Mouse (Mus musculus) G1E (cell line): ENCODE measurements around the gene 4930568D16Rik. TPM values are rescaled to one million over a fixed set of nuclear protein-coding genes. Genes with fewer than 3 reads are reported as not detected.

Experiments used
- ATAC-seq: 2 replicates; pipeline ENCODE4 v1.8.0; 2016; ENCODE audit warnings: mild to moderate bottlenecking; ENCODE audit not compliant: insufficient number of reproducible peaks, poor library complexity, low FRiP score, severe bottlenecking; ENCODE audit errors: extremely low read depth
- DNase-seq: peaks from one replicate; pipeline ENCODE4 v3.0.0; 2012; ENCODE audit warnings: low spot score
- H3K27me3 ChIP-seq: 2 replicates; pipeline ENCODE4 v1.6.1; 2012; ENCODE audit warnings: mild to moderate bottlenecking, low read length, inconsistent platforms; ENCODE audit not compliant: insufficient read depth
- H3K36me3 ChIP-seq: replicated peaks from 2 replicates; pipeline ENCODE3; 2012; ENCODE audit warnings: mild to moderate bottlenecking, inconsistent platforms
- H3K4me1 ChIP-seq: 2 replicates; pipeline ENCODE4 v1.6.1; 2012; ENCODE audit warnings: low read depth, low read length, inconsistent platforms, mixed read lengths; ENCODE audit not compliant: insufficient read depth
- H3K4me3 ChIP-seq: 2 replicates; pipeline ENCODE4 v1.5.1; 2012; ENCODE audit warnings: low read depth, mild to moderate bottlenecking, inconsistent platforms, low read length, moderate library complexity, mixed read lengths
- H3K9me3 ChIP-seq: replicated peaks from 2 replicates; pipeline ENCODE4 v1.6.1; 2012; ENCODE audit warnings: inconsistent platforms
- CTCF ChIP-seq: IDR thresholded peaks from 2 replicates; pipeline ENCODE4 v1.5.1; 2012; ENCODE audit warnings: low read depth, low read length, inconsistent platforms, mixed read lengths
- GATA1 ChIP-seq: IDR thresholded peaks from 2 replicates; pipeline ENCODE4 v1.6.1; 2012; ENCODE audit warnings: borderline replicate concordance, low read length, inconsistent platforms, mixed read lengths
- GATA2 ChIP-seq: IDR thresholded peaks from 2 replicates; pipeline ENCODE4 v1.6.1; 2012; ENCODE audit warnings: low read depth, low read length, inconsistent platforms, borderline replicate concordance
- POLR2AphosphoS5 ChIP-seq: IDR thresholded peaks from 2 replicates; pipeline ENCODE4 v1.6.1; 2012; ENCODE audit warnings: low read depth, low read length, inconsistent platforms; ENCODE audit not compliant: insufficient replicate concordance
- TAL1 ChIP-seq: conservative IDR thresholded peaks from 2 replicates; pipeline ENCODE4 v1.6.1; 2012; ENCODE audit warnings: low read depth, low read length, inconsistent platforms, mixed read lengths
- polyA plus RNA-seq: library from polyadenylated mRNA; stranded (reverse); fragments of >175 nt; gene quantifications from 2 replicates; pipeline ENCODE4 v1.2.3, GENCODE M21; 2012
- total RNA-seq, 2 experiments: library from RNA; stranded (forward) in 1 of 2; stranded (reverse) in 1 of 2; fragments of 200-1000 nt in 1 of 2; fragments of >200 nt in 1 of 2; fragmentation: Nextera tagmentation in 1 of 2; gene quantifications; 2 replicates each; pipeline ENCODE4 v1.2.3; 2014 to 2017

The 4930568D16Rik gene
- total and polyA plus RNA-seq, 3 experiments = 0.11 TPM; not detected in 2

DNA sequence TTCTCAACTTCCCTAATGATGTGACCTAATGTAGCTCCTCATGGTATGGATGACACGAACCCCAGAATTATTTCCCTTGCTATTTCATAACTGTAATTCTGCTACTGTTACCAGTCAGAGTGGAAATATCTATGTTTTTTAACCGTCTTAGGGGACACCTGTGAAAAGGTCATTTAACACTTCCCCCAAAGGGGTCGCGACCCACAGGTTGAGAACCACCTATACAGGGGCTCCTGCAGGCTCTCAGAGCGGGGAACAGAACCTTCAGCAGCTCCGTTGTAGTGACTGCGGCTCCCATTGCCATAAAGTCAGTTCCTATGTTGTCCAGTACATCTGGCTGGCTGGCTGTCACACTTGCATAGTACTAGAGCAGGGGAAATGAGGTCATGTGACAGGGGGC lies 33.2 kb upstream of the 4930568D16Rik start:
- peaks cover 18% of the 10 kb centered on the region for H3K4me1 ChIP-seq
- H3K27me3 ChIP-seq = peaks cover 10% of the 10 kb centered on the region
- H3K36me3 ChIP-seq = peaks cover 38% of the 10 kb centered on the region
- TF ChIP-seq GATA1 (no peak), GATA2 (no peak), CTCF (no peak), TAL1 (no peak), POLR2AphosphoS5 (no peak)
- no peaks in the 10 kb centered on the region for H3K9me3 ChIP-seq
- ATAC-seq = no peak
- no peak overlapping the region for H3K4me3 ChIP-seq
- no peak for DNase-seq

DNA sequence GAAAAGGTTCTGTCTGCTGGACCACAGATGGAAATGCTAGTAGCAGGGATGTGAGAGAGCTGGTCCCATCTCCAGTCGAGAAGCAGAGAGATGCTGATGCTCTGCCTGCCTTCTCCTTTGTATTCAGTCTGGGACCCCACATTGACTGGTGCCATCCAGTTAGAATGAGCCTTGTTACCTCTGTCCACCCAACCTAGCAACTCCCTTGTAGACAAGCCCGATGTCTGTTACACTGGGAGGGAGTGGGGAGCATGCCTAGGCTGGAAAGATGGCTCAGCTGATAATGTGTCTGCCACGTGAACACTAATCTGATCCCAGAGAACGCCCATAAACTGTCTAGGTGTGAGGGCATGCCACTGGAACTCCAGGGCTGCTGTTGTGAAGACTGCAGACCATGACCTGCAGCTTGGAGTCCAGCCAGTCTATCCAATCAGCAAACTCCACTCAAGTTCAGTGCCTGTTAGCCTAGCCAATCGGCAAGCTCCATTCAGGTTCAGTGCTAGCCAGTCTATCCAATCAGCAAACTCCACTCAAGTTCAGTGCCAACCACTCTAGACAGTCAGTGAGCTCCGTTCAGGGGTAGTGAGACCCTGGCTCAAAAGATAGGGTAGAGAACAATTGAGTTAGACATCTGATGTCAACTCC lies 30.8 kb upstream of the 4930568D16Rik start:
- TF ChIP-seq GATA2 (no peak), POLR2AphosphoS5 (no peak; the same call in 1 of the 2 replicates), TAL1 (no peak), GATA1 (no peak), CTCF (no peak)
- H3K4me1 ChIP-seq = peaks cover 18% of the 10 kb centered on the region
- H3K4me3 ChIP-seq = no peak overlapping the region
- no peaks in the 10 kb centered on the region for H3K9me3 ChIP-seq
- H3K36me3 ChIP-seq = peaks cover 24% of the 10 kb centered on the region
- DNase-seq = no peak
- no peak for ATAC-seq
- peaks cover 10% of the 10 kb centered on the region for H3K27me3 ChIP-seq

DNA sequence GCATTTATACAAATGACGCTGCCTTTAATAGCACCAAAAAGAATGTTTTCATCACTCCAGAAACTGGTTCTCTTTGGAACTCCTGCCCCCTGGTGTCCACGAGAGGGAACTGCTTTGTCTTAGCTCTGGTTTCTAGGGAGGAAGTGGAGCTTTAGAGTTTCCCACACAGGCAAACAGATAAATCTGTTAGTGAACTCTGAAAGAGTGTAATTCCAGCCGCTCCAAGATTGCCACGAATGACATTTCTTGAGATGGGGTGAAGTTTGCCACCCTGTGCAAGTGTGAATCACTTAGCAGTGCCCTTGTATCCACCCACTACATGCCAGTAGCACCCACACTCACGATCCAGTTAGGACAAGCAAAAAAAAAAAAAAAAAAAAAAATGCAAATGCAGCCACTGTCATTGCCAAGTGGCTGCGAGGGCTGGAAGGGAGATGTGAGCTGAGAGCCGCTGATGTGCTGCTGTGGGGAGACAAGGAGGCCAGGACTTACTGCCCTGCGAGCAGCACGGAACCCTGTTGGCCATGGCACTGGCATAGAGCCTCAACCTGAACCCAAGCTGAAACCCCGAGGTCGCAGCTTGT lies 30.2 kb upstream of the 4930568D16Rik start:
- peak; percentile 19 for DNase-seq
- ATAC-seq = no peak
- Histone ChIP-seq H3K4me1 (peaks cover 18% of the 10 kb centered on the region), H3K9me3 (no peaks in the 10 kb centered on the region), H3K4me3 (no peak overlapping the region), H3K27me3 (peaks cover 10% of the 10 kb centered on the region), H3K36me3 (peaks cover 18% of the 10 kb centered on the region)
- TF ChIP-seq TAL1 (no peak), GATA1 (no peak), CTCF (peak; percentile 81)

DNA sequence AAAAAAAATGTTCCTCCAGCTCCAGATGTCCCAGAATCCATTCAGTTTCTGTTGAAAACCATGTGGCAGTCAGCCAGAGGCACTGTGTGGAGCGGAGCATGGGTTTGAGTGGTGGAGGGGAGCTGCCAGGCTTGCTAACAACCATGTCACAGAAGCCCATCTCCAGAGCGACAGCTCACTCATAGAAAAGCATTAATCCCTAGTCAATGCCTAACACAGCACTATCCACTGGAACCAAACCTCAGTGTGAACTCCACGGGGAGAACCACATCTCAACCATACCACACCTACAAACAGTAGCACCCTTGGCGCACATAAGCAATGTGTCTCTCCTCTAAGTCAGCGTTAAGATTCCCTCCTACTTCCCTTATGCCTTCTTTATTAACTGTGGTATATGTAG lies 29.6 kb upstream of the 4930568D16Rik start, which contains the start of gene 4930402F06Rik:
Gene 4930402F06Rik (minus strand): TSS at position 80 of the 400 bp plus-strand sequence.
- DNase-seq (no peak), ATAC-seq (no peak)
- Histone ChIP-seq H3K9me3 (no peaks in the 10 kb centered on the region), H3K36me3 (peaks cover 13% of the 10 kb centered on the region), H3K4me3 (no peak within 1 kb of the TSS), H3K27me3 (peaks cover 12% of the 10 kb centered on the region), H3K4me1 (peaks cover 18% of the 10 kb centered on the region)
- TF ChIP-seq TAL1 (no peak), CTCF (no peak), GATA1 (no peak), GATA2 (no peak), POLR2AphosphoS5 (no peak)

DNA sequence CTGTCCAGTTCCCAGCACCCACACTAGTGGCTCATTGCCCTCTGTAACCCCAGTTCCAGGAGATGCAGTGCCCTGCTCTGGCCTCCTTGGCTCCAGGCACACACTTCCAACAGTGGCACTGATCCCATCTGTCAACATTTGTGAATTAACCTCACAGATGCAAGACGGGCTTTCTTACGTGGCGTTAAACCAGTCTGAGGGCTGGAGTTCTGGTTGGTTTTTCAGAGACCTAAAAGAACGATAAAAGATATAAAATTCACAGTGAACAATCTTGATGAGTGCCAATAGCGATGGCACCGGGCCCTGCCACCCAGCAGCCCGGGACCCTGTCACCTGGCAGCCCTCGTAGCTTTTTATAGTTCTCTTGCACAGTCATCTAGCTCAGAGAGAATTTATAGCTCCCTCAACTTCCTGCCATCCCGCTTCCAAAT lies 17.9 kb upstream of the 4930568D16Rik start:
- ATAC-seq (no peak), DNase-seq (no peak)
- H3K9me3 ChIP-seq = peaks cover 5% of the 10 kb centered on the region

DNA sequence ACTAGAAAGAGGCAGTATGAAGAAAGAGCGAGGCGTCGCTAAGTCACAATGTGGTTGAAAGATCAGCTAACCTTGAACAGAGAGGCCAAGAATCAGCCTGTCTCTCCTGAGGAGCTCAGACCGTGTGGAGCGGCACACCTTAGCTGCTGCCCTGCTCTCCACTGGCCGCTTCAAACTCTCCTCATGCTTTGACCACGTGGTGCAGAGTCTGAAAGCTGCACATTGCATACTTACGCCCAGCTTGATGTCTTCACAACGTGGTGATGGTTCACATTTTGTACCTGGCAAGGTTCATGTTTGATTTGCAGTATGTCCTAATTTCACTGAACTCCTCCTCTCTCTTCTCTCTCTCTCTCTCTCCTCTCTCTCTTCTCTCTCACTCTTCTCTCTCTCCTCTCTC lies 11.8 kb upstream of the 4930568D16Rik start:
- DNase-seq = no peak
- no peak overlapping the region for H3K4me3 ChIP-seq
- H3K27me3 ChIP-seq = peaks cover 11% of the 10 kb centered on the region
- ATAC-seq = no peak
- TF ChIP-seq POLR2AphosphoS5 (no peak), TAL1 (no peak), GATA1 (no peak), CTCF (no peak), GATA2 (no peak)
- no peaks in the 10 kb centered on the region for H3K9me3 ChIP-seq
- H3K36me3 ChIP-seq = no peaks in the 10 kb centered on the region
- H3K4me1 ChIP-seq = no peaks in the 10 kb centered on the region

More for the DNA sequence above, 17.9 kb upstream of the 4930568D16Rik start:
- H3K27me3 ChIP-seq = peaks cover 31% of the 10 kb centered on the region
- TF ChIP-seq CTCF (no peak), TAL1 (no peak), POLR2AphosphoS5 (no peak), GATA1 (no peak), GATA2 (no peak)
- no peaks in the 10 kb centered on the region for H3K36me3 ChIP-seq
- no peak overlapping the region for H3K4me3 ChIP-seq
- no peaks in the 10 kb centered on the region for H3K4me1 ChIP-seq
